Mouse (Mus musculus): ENCODE measurements around the gene Smarca4.

The Smarca4 gene

DNA sequence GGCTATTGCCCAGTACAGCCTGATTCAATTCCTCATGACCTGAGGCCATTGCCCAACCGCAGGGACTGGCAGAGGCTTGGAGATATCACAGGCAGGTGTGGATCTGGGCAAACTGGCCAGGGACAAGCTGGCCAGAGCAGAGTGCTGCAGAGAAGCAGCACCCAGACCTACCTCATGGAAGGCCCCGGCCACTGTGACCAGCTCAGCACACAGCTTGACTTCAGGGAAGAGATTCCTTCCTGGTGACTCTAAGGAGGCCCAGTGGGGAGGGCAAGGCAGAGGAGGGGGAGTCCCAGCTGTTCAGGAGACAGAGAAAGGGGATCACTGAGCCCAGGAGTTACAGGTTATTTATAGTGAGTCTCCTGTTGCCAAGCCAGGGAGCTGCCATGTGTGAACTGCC is 105.1 kb downstream of the Smarca4 start:
- no peak for DNase-seq (ENCODE audit: extremely low spot score)

DNA sequence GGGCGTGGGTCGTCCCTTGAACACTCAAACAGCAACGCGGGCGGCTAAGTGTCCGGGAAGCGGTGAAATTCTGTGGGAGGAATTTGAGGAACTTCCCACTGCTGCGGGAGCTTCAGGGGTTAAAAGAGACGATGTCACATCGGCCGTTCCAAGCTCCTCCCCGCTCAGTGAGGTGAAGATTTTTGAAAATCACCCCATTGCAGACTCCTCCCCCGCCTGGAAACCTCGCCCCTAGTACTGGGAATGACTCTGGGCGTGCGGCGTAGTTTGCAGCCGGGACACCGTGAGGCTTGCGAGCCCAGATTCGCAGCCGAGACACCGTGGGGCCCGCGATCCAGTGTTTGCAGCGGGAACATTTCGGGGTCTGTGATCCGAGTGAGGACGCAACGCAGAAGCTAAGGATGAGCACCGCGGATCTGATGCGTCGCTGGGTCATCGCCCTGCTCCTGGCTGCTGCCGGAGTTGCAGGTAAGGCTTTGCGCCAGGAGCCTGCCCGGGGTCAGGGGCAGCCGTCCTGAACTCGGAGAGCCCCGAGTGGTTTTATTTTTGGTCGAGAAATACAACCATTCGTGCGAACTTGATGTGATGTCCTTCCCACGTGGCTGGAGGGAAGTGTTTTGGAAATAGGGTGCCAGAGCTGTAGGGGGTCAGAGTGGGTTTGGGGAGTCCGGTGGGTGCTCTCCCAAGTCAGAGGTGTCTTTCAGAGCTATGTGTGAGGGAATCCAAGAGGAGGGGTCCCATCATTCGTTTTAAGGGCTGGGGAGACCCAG is 107.6 kb downstream of the Smarca4 start, which contains the start of gene Ldlr:
Gene Ldlr, plus strand, starts transcription at position 107 of the 770 bp plus-strand sequence.
- peak; percentile 91 for DNase-seq (ENCODE audit: extremely low spot score)

DNA sequence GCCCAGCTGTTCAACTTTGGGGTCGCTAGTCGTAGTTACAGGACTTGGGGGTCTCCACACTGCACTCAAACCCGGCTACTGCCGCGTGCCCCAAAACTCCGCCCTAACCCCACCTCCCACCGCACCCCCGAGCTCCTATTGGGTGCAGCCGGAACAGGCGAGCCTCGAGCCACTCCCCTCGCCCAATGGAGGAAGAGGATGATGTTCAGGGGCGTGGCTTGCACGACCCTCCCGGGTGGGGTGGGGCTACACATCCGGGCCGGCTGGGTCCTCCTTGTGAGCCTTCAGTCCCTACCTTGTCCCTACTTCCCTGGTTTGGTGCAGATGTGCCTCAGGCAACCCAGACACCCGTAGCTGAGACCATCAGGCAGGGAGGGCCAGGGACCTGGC is 108.2 kb downstream of the Smarca4 start:
- DNase-seq (ENCODE audit: extremely low spot score), result peak; percentile 96

DNA sequence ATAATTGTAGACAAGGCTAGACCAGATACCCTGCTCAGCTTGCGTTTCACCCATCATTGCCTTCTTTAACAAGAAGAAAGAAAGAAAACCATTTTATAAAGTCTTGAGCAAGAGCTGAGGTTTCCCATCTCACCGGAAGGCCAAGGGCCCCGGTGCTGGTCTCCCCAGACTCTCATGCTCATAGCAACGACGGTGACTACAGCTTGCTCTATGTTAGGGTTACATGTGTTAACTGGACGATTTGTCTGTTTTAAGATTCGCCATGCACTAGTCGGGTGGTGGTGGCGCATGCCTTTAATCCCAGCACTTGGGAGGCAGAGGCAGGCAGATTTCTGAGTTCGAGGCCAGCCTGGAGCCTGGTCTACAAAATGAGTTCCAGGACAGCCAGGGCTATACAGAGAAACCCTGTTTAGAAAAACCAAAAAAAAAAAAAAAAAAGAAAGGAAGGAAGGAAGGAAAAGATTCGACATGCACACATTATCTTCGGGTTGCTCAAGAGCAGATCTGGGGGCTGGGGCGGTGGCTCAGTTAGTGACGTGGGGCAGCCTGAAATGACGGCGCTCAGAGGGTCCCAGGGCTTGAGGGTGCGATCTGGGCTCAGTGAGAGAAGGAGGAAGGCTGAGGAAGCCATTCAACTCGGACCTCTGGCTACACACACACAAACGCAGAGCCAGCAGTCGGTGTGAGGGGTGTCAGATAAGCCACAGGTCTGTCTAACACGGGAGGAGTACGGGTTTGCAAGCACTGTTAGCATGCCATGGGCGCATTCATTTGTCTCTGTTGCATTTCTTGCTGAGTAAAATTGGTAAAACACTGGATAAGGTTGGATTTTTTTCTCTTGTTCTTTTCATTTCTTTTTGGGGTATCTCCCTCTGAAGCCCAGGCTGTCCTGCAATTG is 109.5 kb downstream of the Smarca4 start:
- DNase-seq (ENCODE audit: extremely low spot score), result no peak

DNA sequence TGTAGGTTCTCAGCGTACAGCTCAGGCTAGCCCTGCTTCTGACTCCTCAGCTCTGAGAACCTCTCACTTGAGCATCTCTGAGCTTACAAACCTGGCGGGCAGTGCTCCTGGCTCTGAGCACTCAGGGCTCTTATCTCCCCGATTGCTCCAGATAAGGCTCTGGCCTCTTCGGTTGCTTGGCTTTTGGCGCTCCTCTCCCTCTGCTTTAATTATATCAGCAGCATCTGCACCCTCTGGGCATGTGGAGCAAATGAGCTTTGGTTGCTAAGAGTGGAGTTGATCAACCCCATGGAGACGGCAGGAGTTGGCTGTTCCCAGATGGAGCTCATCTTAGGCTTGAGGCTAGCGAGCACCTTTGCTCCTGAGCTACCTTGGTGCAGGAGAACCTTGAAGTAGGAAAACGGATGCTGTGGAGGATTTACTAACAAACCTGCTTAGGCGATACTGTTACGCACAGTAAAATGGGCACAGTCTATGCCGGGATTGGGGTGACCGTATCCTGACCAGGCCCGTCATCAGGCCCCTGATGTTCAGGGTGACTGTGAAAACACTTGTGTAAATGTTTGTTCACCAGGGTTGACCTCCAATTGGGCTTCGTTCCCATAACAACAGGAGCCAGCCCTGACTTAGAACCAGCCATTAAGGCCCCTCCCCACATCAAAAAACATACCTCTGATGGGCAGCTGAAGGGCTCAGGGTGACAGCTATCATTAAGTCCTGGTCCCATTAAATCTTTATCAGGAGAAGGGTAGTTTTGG is 110.4 kb downstream of the Smarca4 start:
- no peak for DNase-seq (ENCODE audit: extremely low spot score)

DNA sequence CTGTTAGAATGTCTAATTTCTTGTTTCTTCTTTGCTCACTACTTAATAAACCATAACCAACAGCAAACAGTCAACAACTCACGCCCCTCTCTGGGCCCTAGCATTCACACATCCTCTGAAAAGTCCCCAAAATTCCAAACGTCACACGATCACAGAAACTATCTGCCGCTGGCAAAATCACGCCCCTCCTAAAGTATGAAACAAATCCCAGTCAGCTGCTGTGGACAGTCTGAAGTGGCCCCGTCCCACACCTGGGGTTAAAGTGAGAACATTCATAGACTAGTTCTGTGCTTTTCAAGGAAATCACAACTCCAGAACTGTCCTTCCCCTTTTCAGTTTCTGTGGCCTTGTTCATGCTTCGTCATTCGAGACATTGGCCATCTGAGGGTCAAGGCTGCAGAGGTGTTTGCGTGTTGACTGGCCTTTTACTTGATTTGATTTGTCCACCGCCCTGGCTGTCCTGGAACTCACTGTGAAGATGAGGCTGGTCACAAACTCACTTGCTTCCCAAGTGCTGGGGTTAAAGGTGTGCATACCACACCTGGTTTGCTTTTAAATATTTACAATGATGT is 112.4 kb downstream of the Smarca4 start:
- DNase-seq (ENCODE audit: extremely low spot score), result no peak

DNA sequence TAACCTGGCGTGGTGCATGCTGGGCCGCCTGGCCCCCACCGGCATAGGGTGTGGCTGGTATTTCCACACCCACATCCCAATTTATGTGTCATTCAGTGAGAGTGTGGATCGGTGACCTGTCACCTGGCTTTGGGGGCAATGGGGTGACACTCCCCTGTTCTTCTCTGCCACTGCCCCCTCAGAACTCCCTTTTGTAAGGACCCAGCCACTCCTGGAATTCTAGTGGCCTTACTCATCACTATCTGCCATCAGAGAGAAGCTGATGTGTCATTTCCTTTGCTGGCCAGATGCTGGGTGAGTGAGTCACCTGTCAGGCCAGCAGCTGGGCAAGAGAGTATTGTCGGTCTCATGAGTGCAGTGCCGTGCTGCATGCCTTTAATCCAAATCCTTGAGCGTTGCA is 113.3 kb downstream of the Smarca4 start:
- no peak for DNase-seq (ENCODE audit: extremely low spot score)

DNA sequence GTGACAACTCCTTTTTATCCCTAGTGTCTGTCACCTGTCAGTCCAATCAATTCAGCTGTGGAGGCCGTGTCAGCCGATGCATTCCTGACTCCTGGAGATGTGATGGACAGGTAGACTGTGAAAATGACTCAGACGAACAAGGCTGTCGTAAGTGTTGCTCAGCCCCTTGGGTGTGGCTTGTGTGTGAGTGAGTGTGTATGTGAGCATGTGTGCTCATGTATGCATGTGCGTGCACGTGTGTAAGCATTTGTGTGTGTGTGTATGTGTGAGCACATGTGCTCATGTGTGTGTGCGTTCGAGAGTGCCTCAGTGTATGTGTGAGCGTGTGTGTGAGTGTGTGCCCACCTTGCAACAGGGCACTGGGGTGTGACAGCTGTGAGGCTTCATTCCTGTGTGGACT is 116.3 kb downstream of the Smarca4 start:
- no peak for DNase-seq (ENCODE audit: extremely low spot score)

DNA sequence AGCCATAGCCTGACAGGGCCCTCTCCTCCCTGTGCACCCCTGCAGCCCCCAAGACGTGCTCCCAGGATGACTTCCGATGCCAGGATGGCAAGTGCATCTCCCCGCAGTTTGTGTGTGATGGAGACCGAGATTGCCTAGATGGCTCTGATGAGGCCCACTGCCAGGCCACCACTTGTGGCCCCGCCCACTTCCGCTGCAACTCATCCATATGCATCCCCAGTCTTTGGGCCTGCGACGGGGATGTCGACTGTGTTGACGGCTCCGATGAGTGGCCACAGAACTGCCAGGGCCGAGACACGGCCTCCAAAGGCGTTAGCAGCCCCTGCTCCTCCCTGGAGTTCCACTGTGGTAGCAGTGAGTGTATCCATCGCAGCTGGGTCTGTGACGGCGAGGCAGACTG is 117.5 kb downstream of the Smarca4 start:
- no peak for DNase-seq (ENCODE audit: extremely low spot score)

DNA sequence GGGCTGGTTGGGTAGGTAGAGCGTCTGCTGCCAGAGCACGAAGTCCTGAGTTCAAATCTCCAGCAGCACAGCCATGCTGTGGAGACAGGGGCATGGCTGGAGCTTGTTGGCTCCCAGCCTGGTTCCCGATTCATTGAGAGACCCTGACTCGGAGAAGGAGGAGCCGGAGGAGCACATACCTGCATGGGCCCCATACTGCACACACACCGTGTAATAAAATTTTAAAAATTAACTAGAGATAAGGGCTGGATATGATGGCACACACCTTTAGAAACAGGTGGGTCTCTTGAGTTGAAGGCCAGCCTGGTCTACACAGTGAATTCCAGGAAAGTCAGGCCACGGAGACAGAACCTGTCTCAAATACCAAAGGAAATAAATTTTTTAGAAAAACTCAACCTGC is 118.0 kb downstream of the Smarca4 start:
- no peak for DNase-seq (ENCODE audit: extremely low spot score)

DNA sequence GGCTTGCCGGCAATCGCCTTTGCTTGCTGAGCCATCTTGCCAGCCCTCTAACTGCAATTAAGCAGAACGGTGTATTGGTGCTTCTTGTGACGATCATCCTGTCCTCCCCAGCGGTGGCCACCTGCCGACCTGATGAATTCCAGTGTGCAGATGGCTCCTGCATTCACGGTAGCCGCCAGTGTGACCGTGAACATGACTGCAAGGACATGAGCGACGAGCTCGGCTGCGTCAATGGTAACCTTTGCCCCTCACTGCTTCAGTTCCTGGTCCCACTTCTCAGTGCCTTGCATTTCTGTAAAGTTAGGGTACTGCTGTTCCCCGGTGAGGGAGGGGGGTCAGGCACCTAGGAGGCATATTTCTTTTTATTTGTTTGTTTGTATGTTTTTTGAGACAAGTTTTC is 119.2 kb downstream of the Smarca4 start:
- DNase-seq (ENCODE audit: extremely low spot score), result no peak

DNA sequence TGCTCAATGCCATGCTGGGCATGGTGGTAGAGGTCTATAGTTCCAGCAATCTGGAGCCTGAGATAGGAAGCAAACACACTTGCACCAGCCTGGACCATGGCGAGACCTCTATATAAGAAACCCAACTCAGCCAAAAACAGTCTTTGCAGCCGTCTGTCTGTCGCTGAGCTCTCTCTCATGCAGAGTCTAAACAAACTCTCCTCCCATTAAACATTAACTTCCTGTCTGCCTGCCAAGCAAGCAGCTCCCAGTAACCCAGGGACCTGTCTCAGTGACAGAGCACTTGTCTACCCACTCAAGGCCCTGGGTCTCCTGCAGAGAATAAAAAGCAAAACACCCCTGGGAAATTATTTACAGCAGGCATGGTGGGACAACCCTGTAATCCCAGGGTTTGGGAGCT is 120.6 kb downstream of the Smarca4 start:
- DNase-seq (ENCODE audit: extremely low spot score), result no peak

DNA sequence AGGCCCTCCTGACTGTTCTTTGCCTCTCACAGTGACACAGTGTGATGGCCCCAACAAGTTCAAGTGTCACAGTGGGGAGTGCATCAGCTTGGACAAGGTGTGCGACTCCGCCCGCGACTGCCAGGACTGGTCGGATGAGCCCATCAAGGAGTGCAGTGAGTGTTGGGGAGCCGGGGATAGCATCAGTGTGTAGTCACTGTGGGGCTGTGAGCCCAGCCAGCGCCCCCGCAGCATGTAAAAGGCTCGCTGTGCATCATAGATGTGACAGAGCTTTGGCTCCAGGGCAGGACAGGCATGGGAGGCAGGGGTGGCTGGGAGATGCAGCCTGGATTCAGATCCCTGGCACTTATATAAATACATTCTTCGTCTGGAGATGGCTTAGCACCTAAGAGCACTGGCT is 121.2 kb downstream of the Smarca4 start:
- DNase-seq (ENCODE audit: extremely low spot score), result no peak

DNA sequence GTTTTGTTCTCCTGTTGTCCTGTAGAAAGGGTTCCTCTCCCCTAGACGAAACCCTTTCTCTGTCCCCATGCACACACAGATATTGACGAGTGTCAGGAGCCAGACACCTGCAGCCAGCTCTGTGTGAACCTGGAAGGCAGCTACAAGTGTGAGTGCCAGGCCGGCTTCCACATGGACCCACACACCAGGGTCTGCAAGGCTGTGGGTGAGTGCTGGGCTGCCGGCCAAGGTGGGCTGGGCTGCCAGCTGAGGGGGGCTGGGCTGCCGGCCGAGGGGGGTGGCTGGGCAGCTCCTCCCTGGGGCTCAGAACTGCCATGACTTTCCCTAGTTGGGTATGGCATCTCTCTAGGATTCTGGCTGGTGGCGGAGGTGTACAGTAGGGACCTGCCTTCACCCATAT is 122.8 kb downstream of the Smarca4 start:
- no peak for DNase-seq (ENCODE audit: extremely low spot score)

DNA sequence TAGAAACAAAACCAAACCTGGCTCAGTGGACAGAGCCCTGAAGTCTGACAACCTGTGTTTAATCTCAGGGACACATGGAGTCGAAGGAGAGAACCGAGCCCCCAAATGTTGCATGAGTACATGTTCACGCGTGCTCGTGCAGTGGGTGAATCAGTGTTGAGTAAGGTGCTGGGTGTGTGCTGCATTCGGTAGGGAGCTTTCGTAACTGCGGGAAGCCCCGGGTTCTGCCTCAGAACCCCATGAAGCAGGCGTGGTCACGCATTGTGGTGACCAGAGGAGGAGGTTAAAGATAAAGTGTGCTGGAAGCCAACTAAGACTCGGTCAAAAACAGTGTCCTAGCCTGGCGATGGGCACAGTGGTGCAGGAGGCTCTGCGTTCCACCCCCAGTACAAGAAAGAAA is 124.5 kb downstream of the Smarca4 start:
- no peak for DNase-seq (ENCODE audit: extremely low spot score)

DNA sequence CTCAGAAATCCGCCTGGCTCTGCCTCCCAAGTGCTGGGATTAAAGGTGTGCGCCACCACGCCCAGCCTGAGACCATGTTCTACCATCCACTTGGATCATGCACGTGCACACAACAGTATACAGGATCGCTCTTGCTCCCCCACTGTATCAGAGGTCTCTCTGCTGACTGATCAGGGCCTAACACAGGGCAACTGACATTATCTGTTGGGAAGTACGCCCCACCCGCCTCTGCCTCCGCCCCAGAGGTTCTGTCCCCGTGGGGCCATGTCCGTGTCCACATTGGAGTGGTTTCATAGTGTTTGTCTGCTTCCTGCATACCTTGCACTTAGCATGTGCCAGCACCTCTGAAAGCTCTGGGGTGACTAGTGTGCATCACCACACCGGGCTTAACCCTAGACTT is 125.5 kb downstream of the Smarca4 start:
- DNase-seq (ENCODE audit: extremely low spot score), result no peak

DNA sequence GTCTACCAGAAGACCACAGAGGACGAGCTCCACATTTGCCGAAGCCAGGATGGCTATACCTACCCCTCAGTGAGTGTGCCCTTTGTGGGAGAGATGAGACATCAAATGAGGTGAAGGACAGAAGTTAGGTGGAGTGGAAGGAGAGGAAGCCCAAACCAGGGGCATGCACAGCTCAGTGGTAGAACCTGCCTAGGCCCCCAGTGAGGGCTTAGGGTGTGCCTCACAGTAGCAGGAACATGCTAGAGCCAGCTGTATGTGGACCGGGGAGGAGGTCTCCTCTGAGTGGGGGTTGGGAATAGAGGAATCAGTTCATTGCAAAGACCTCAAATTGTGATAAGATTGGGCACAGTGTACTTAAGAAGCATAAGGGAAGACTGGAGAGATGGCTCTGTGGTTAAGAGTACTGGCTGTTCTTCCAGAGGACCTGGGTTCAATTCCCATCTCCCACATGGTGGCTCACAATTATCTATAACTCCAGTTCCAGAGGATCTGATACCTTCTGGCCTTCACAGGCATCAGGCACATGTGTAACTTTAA is 131.3 kb downstream of the Smarca4 start:
- no peak for DNase-seq (ENCODE audit: extremely low spot score)

DNA sequence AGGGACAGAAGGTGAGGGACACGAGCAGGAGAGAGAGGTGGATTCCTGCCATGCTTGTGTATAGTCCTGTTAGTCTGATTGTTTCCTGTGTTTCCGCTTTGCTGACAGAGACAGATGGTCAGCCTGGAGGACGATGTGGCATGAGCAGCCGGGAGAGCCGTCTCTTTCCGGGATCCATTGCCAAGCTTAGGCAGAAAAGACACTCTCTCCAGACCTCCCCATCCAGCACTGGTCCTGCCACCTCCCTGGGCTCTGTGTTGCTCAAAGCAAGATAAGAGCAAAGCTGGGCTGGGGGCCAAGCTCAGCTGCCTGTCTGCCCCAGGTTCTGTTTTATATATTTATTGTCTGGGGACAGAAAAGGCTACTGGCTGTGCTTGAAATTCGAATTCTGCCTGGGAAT is 132.1 kb downstream of the Smarca4 start:
- DNase-seq (ENCODE audit: extremely low spot score), result no peak

DNA sequence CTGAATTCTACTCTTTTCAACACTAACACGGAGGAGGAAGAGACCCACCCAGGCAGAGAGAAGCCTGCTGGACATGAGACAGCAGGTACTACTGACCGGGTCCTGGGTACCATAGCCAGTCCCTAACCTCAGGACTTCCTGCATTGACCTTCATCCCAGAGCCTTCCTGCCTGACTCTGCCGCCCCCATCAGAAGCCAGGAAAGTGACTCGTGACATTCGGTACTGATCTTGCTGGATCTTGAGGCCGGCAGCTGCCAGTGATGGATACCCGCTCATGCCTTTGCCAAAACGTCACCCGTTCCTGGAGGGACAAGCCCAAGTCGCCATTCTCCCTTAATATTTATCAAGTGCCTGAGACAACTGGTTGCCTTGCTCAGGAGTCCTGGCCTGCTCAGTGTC is 132.5 kb downstream of the Smarca4 start:
- DNase-seq (ENCODE audit: extremely low spot score), result no peak

DNA sequence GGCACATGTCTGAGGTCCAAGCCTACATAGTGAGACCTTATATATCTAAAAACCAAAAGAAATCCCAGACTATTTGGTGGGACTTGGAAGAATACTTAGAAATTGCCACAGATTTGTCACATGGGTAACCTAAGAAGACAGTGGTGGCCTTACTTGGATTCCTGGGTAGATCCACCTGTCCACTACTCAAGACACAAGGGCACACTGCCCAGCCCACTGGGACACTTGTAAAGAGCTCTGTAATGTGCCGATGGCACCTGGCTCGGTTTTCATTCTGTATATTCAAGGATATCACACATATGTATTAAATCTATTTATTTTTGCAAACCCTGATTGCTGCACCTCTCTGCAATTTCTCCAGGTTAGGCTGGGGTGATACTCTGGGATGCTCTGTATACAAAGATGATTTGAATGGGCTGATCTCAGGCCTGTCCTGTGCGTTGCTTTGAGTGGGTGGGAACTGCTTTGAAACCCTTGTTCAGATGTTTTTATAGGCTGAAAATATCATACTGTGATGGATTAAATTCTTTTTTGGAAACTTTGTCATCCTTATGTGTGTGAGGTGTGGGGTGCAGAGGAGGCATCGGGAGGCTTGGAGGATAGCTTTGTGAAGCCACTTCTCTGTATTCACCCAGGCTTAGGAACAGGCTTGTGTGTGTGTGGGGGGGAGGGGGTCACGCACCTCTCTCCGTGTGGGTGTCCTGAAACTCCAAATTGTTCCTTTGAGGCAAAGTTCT is 133.6 kb downstream of the Smarca4 start:
- DNase-seq (ENCODE audit: extremely low spot score), result no peak

DNA sequence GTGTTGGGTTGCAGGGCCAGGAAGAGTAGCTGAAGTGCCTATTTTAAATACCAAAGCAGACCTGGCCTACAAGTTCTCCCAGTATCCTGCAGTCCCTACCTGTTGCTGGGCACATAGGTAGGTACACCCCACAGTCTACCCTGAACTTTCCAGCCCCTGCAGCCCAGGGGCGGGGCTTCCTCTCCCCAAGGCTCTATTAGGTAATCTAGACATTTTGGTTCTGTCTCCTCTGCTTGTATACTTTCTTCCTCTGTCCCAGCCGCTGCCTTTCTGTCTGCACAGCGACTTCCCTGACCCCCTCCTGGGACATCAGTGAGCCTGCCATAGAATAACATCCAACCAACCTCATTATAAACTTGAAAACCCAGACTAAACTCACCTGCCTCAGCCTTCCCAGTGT is 134.4 kb downstream of the Smarca4 start:
- DNase-seq (ENCODE audit: extremely low spot score), result no peak

All from embryo, embryonic 9.5 days (tissue).